Mouse (Mus musculus): ENCODE data around the gene Foxd2. TPM values are rescaled to one million over a fixed set of nuclear protein-coding genes. Genes with fewer than 3 reads are reported as not detected.
A peak's percentile ranks its signal among the peaks of the same experiment; 100 is the strongest.

Gene Foxd2
- total RNA-seq (2022): under 1 TPM in 3 of 4 experiments, not detected in 1; 0.10 to 0.29 (median 0.19) TPM

DNA sequence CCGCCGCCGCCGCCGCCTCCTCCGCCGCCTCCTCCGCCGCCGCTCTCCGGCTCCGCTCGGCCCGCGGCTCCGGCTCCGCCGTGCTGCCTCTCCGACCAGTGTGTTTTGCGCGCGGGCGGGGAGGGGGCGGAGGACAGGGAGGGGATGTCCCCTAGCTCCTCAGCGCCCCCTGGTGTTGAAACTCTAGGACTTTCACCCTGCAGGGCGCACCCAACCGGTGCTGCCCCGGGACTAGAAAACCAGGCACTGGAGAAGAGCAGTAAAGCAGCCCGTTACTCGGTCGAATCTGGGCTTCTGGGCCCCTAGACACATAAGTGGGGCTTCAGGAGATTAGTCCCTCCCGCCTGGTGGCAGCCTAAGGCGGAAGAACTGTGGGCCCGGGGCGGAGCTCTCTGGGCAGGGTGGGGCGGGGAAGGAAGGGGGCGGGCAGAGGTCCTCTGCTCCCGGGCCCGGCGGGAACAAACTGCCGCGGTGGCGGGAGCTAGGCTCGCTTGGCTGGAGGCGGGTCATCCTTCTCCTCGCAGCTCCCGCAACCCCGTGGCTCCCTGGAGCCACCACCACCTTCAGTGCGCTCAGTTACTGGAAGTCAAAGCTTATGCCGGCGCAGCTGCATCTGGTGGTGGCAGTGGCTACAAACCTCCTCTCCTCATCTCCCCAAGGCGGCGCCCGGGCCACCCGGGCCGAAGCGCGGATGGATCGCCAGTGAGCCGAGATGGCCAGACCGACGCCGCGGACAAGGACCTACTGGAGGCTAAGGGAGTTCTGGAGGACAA lies at the start of gene Foxd2:
Foxd2 (minus strand) TSS at position 45 of the 773 bp plus-strand sequence.
- peak; percentile 74 to 77 for DNase-seq (ENCODE audit: low spot score in 2 of 2)

DNA sequence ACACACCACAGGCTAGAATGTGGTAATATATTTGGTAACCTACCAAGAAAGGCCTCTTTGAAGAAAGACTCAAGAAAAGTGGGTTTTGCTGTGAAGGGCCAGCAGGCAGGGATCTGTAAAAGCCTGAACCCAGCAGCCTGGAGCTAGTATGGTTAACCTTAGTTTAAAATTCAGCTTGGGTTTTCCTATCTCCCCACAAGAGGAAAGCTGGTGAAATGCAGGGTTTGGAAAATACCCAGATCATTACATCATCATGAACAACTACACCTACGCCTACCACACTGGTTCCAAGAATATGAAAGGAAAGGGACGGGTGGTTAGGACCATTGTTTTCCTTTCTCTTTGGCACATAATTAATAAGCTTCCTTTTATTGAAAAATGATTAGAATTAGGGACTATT lies 49.6 kb upstream of the Foxd2 start:
- DNase-seq (ENCODE audit: low spot score in 2 of 2): no peak

DNA sequence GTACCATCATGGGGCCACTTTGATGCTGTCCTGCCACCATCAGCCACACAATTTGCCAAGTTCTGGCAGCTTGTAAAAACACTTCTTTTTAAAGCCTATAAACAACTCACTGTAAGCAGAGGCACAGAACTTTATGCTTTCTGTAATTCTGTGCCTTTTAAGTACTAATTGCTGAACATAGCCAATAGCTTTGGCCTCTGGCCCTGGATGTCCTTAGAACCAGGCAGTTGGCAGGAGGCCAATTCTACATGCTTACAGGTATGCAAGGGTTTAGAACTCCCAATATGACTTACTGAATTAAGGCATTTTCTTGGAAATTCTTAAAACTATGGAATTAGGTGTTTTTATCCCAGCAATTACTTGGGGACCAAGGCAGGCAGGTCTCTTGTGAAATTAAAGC lies 48.7 kb upstream of the Foxd2 start:
- no peak for DNase-seq (ENCODE audit: low spot score in 2 of 2)

DNA sequence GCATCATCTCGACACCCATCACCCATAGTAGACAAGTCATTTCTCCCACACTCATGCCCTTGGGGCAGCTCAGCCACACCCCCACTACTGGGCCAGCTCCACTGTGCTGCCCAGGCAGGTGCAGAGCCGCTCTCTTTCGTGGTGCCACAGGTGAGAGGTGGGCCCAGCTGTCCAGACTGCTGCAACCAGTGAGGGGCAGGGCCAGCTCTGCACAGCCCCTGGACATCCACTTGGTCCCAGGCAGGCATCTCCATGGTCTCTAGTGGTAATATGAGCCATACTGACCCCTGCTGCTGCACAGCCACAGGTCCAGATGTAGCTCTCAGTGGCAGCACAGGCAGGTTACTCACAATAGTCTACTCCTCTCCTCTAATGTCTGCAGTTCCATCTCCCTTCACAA lies 44.5 kb upstream of the Foxd2 start:
- DNase-seq (ENCODE audit: low spot score in 2 of 2): no peak

DNA sequence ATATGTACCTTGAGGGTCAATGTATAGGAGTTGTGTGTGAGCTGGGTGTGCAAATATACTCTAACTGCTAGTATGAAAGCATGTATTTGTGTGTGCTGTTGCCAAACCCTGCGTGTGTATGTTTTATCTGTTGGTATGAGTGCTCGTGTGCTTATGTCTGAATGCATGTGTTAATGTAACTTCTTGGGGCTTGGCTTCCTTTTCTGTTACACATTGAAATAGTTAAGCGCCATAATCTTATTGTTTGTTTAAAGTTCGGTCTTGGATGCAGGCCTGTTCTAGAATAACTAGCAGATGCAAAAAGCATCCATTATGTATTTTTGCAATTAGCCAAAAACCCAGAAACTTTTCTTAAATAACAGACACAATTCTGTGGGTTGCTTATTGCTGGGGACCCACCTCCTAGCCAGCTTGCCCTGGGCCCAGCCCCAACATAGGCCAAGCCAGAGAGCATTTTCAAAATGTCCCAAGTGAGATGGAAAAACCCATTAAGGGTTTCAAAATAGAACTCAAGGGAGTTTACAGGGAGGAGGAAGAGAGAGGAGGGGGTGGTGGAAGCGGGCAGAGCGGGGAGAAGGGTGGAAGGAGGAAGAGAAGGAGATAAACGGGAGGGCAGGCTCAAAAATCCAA lies 39.3 kb upstream of the Foxd2 start:
- DNase-seq (ENCODE audit: low spot score in 2 of 2): no peak

DNA sequence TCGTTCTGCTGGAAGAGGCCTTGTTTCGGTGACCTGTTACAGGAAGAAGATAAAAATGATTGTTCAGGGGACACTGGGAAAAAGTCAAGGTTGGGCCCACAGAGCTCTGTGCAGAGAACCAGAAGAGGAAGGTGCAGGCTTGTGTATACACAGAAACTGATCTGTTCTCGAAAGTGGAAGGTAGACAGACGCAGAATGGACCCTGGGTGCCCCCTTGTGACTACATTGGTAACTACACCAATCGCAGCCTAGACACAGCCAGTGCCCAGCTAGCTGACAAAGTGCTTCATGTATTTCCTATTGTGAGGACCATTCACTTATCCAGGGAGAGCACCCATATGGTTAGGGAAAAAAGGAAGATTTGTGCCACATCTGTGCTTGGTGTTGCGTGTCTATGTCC lies 38.7 kb upstream of the Foxd2 start:
- DNase-seq (ENCODE audit: low spot score in 2 of 2): peak; percentile 53 to 54

DNA sequence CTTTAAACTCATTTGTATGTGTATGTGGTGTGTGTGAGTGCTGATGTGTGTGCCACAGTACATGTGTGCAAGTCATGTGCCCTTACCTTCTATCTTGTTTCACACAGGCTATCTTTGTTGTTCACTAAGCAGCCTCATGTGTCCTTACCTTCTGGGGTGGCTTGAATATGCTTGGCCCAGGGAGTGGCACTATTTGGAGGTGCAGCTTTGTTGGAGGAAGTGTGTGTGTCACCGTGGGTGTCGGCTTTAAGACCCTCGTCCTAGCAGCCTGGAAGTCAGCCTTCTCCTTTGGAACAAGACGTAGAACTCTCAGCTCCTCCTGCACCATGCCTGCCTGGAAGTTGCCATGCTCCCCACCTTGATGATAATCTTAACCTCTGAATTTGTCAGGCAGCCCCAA lies 37.7 kb upstream of the Foxd2 start:
- no peak for DNase-seq (ENCODE audit: low spot score in 2 of 2)

DNA sequence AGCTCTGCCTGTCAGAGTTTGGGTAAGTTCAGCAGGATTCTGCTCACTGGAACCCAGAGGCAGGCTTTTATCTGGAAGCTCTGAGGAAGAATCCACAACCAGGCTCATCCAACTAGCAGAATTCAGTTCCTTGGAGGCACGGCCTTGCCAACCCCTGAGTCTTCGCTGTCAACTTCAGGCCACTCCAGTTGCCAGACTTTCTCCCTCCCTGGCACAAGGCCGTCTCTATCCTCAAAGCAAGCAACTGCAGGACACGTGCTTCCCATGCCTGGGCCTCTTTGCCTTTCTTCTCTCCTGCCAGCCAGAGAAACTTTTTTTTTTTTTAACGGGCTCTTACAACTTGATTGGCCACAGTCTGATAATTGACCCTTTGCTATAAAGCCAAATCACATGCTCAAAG lies 36.3 kb upstream of the Foxd2 start:
- no peak for DNase-seq (ENCODE audit: low spot score in 2 of 2)

DNA sequence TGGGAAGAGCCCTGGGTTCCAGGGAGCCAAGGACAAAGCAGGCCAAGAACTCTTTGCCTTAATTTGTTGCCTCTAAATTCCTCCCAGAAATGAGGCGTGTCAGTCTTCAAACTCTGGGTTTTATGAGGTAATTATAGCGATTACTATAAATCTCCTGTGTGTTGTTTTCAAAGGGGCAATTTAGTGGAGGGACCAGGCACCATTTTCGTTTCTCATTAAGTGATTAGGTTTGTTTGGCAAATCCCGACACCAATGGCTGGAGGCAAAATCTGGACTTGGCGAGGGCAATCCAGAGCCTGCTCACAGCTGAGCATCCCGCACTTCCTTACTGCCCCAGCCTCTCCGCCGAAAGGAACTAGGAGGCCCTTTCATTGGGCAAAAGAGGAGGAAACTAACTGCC lies 33.9 kb upstream of the Foxd2 start:
- DNase-seq (ENCODE audit: low spot score in 2 of 2): no peak

DNA sequence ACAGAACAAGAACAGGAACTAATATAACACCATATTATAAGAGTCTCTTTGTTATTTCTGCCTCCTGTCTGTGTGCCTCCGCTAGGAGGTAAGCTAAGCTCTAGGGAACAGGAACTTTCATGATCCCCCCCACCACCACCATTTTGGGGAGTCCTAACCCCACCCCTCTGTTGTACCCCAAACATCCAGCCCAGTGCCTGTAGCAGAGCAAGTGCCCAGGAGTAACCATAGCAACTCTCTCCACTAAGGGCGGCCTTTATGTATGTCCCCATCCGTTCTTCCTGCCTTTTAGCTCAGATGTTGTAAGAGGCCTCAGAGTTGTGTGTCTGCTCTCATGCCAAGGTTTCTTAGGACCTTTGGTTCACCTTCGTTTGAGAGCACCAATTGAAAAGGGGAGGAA lies 33.4 kb upstream of the Foxd2 start:
- DNase-seq (ENCODE audit: low spot score in 2 of 2): no peak

DNA sequence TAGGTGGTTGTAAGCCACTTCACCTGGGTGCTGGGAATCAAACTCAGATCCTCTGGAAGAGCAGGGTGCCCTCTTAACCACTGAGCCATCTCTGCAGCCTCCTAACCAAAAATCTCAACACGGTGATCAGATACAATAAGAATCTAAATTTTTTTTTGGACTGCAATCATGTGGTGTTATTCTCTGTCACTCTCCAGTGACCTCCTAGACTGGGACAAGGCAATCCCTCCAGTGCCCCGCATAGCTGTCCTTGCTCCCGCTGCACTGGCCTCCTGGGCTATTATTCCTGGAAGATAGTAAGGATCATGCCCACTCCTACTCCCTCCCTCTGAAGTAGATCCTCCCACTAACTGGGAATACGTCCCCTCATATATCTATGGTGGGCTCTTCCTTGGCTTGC lies 32.6 kb upstream of the Foxd2 start:
- no peak for DNase-seq (ENCODE audit: low spot score in 2 of 2)

DNA sequence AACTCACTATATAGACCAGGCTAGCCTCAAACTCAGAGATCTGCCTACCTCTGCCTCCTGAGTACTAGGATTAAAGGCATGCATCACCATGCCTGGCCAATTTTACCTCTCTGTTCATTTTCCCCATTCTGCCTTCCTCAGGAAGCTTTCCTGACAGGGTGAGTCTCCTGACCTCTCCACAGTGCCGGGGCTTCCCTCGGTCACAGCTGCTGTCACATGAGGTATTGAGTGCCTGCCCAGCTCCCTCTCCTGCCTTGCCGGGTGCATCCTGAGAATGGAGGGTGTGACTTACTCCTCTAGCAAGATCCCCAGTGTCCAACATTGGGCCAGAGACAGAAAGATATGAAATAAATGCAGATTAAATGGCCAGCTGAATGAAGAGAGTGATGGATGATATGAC lies 29.6 kb upstream of the Foxd2 start:
- no peak for DNase-seq (ENCODE audit: low spot score in 2 of 2)

DNA sequence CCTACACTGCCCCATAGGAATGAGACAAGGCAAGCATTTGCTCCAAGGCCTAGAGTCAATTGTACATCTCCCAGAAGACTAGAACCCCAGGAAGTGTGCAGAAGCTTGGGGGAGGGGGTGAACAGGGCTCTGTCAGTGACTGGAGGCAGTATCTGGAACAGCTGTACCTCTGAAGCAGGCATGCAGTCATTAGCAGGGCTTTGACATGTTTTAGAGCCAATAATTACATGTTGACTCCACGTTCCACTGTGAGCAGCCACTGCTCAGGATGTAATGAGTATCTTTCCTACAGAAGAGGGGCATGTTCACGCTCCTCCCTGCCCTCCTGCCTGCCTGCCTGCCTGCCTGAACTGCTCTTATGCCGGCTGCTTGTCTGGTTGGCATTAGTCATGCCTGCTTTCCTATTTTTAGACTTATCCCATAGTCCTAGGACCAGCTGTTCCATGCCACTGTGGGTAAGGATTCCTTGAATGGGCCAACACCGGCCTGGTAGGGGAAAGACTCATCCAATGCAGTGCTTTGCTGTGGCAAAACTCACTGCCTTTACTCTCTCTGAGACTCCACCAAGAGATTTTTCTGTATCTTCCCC lies 28.9 kb upstream of the Foxd2 start:
- DNase-seq (ENCODE audit: low spot score in 2 of 2): peak in 1 of 2 experiments; percentile 26

DNA sequence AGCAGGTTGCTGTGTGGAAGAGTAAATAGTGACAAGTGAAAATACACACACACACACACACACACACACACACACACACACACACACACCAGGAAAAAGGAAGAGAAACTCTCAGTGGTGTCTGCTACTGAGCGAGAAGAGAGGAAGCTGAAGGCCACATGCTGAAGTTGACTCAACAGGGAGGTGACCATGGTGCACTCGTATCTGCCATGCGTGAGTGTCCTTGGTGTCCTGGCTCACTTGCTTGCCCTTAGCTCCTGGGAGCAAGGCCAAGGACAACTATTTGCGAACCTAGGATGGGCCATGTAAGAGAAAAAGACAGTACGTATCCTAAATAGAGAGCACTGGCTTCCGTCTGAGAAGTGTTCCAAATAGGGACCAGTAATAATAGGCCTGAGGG lies 25.5 kb upstream of the Foxd2 start:
- DNase-seq (ENCODE audit: low spot score in 2 of 2): no peak

DNA sequence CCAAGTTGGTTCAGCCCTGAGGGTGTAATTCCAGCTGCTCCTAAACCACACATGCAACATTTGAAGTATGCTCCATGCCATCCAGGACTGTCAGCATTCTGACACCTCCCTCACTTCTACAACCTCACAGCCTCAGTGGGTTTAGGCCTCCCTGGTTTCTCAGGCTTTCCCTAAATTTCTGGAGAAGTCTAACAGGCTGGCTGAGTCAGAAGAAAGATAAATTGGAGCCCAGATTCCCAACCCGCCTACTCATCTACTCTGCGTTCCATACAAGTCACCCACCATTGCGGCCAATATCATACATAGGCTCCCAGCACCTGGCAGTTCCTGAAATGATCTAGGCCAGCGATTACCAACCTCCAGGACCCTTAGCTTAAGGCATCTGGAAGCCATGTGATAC lies 24.1 kb upstream of the Foxd2 start:
- no peak for DNase-seq (ENCODE audit: low spot score in 2 of 2)

DNA sequence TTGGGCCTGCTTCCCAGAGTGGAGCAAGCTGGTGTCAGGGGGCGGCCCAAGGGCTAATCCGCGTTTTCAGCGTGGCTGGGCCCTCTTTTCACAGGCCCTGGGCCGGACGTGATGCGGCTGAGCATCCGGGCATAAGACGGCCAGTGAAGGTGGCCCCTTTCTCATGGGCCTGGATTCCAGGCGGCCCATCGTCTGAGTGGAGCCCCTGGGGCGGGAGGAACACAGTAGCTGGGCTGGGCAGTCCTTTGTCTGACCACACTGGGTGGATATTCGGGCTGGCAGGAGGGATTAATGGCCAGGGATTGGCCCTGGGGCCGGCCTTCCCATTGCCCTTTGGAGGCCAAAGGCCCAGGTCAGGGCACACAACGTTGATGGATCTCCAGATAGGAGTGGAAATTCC lies 20.5 kb upstream of the Foxd2 start:
- DNase-seq (ENCODE audit: low spot score in 2 of 2): no peak

DNA sequence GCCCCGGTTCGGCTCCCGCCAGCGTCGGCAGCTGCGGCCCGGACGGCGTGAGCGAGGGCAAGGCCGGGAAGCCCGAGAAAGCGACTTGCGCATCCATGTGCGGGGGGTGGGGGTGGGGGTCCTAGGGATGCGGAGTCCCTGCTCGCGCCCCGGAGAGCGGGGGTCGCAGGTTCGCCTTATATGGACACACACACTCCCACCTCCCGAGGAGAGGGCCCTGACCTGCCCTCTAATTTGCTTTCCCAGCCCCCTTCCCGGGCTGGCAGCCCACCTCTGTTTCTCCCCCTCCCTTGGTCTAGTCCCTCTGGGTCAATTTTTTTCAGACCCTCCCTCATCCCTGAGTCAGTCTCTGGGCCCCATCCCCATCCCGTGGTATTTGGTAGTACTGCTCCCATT lies 17.2 kb upstream of the Foxd2 start, which contains the start of gene Foxe3:
Foxe3 (minus strand) TSS at position 97 of the 396 bp plus-strand sequence.
- no peak for DNase-seq (ENCODE audit: low spot score in 2 of 2)

DNA sequence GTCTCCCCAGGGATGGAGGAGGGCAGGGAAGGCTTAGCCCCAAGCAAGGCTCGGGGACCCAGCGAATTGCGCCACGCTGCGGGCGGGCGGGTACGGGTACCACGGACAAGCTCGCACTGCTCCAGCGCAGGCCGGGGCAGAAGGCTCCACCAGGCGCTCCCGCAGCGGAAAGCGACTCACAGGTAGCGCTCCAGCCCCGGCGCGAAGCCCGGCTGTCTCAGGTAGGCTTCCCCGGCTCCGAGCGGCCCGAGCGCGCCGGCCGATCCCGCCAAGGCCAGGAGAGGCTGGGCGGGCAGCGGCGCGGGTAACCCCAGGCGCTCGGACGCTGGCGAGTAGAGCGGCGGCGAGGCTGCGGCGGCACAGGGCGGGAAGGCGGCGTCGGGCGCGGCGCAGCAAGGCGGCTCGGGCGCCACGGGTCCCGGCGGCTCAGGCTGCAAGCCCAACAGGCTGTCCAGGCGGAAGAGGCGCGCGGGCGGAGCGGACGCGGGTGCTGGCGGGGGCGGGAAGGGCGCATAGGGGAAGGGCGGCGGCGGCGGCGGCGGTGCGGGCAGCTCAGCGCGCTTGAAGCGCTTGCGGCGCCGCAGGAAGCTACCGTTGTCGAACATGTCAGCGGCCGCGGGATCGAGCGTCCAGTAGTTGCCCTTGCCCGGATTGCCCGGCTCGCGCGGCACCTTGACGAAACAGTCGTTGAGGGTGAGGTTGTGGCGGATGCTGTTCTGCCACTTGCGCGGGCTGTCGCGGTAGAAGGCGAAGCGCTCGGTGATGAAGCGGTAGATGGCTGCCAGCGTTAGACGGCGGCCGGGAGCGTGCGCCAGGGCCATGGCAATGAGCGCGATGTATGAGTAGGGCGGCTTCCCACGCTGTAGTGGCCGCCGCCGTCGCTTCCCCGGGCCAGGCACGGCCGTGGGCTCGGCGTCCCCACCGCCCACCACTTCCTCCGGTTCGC lies 16.6 kb upstream of the Foxd2 start:
- no peak for DNase-seq (ENCODE audit: low spot score in 2 of 2)

DNA sequence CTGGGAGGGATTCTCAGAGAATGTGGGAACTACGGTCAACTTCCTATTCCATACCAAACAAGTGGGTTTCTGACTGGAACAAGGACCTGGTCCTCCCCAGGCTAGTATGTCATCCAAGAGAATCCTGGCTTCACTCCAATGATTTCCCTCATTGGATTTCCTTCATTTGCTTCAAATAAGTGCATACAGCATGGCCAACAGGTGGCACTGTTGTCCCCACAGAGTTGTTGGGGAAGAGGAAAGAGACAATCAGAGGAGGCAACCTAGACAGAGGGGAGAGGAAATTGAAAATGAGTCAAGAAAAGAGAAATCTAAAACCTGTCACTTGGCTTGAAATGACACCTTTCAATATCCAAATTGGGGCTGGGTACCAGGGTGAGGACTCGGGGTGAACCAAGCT lies 8.4 kb upstream of the Foxd2 start:
- no peak for DNase-seq (ENCODE audit: low spot score in 2 of 2)

DNA sequence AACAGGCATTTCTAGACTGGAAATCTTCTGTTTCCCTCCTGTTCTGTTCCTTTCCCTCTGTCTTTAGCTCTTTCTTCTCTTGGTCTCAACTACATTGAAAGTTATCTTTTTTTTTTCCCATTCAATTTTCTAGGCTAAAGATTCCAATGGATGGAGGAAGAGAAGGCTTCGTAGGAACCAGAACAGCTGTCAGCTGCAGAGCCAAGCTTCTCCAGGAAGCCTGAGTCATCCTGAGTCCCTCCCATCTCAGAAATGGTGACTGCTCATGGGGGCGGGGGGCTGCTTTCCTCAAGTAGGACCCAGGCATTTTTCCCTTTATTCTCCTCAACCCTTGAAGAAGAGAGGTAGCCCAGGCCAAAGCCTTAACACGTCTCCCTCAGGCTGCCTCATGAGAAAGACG lies 7.4 kb upstream of the Foxd2 start:
- no peak for DNase-seq (ENCODE audit: low spot score in 2 of 2)

DNA sequence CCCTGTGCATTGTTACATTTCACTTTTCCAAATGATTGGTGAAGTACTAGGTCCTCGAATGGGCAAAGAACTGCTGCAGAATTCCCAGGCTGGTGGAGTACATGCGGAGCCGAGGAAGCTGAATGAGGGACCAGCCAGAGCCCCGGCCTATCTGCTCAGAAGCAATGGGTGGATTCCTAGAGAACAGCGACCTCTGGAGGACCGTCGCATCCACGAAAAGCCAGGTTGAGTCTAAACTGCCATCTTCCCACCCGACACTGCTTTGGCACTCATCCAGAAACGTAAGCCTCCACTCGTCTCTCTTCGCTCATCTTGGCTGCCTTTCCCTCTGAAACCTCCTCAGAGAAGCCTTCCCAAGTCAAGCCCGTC lies 4.9 kb upstream of the Foxd2 start:
- peak in 1 of 2 experiments; percentile 20 for DNase-seq (ENCODE audit: low spot score in 2 of 2)

Measured in gastrocnemius, adult 8-10 months (tissue).